Mouse (Mus musculus): ENCODE measurements around the gene Ank3.

Ank3 gene

DNA sequence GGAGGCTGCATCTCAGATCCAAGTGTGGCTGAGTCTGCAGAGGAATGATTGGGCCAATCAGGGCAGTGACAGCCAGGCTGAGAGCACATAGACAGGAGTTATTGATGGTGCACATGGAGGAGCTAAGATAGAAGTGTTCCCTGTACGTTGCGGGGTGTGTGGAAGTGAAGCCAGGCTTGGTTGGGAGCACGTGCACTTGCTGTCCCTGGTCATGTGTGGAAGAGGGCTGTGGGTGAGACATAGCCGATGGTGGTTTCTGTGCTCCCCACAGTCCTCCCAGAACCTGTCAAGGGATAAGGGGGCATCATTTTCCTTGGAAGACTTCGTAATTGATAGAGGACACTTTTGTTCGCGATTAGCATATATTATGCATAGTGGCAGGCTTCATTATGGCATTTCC is 434.2 kb downstream of the Ank3 start:
- DNase-seq (ENCODE audit: low spot score in 2 of 2), result no peak

DNA sequence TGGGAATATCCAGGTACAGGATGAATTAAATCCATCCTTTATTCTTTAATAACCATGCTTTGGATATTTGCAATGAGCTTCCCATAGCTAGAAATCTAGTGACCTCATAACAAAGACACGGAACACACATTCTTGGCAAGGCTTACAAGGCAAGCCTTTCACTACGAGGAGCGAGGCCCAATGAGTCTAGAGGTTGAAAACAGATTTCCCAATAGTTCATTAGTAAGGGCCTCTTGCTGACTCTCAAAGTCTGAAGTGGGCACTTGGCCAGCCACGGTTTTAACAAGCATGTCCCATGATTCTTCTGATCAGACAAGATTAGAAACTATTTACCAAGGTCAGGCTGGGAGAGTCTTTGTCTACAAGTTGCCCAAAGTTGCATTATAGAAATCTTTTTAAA is 436.1 kb downstream of the Ank3 start:
- no peak for DNase-seq (ENCODE audit: low spot score in 2 of 2)

DNA sequence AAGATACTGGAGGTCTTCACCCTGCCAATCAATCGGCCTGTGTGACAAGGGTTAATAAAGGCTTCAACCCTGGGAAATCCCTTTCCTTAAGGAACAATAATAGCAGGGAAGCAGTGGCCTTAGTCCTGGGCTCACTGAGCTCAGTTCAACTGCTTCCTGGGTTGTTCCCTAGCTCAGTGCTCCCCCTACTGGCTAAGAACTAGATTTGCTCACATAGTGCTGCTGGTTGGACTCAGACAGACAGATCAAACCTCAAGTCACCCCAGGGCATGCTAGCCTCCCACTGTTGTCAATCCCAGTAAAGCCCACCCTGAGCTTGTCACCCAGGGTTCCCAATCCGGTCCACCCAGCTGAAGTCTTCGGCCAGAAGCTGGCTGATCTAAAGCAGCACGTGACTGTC is 447.2 kb downstream of the Ank3 start:
- no peak for DNase-seq (ENCODE audit: low spot score in 2 of 2)

DNA sequence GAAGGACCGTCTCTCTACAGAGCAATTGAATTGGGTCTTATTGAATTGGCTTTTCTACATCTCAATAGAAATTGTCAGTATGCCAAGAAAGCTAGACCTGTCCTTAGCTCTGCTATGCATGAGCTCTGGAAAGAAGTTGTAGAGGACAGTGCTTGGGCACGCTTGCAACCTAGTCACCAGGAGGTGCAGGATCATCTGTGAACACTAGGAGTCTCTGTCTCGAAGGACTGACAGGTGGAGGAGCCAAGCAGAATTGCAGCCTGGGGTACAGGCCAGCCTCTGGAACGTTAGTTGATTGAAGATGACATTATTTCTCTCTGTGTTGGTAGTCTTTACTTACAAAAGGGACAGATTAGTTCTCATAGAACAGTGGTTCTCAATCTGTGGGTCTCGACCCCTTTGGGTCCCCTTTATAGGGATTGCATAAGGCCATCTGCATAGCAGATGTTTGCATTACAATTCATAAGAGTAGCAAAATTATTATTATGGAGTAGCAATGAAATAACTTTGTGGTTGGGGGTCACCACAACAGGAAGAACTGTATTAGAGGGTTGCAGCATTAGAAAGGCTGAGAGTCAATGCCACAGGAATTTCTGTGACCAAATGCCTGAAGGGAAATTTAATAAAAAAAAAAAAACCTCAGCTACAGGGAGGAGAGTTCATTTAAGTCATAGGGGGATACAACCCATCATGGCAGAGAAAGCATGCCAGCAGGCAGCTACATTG is 454.0 kb downstream of the Ank3 start:
- no peak for DNase-seq (ENCODE audit: low spot score in 2 of 2)

DNA sequence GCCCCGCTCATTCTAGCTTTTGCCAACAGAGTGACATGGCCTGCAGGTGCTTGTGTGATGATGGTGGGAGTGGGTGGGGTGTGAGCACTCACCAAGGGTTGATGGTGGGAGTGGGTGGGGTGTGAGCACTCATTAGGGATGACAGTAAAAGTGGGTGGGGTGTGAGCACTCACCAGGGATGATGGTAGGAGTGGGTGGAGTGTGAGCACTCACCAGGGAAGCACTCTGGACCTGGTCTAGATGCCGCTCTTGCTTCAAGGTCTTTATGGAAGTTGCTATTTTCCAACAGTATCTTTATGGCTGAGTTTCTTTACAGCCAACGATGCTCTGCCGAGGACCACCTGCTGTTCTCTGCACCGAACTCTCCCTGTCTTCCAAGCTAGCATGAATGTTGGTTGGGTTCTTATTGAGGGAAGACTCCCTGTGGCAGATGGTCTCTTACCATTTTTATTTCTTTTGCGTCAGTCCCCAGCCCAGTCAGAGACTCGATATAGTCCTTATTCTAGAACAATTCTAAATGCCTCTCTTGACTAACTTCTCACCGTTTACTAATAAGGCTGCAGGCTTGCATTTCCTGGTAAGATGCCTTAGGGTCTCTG is 456.1 kb downstream of the Ank3 start:
- no peak for DNase-seq (ENCODE audit: low spot score in 2 of 2)

DNA sequence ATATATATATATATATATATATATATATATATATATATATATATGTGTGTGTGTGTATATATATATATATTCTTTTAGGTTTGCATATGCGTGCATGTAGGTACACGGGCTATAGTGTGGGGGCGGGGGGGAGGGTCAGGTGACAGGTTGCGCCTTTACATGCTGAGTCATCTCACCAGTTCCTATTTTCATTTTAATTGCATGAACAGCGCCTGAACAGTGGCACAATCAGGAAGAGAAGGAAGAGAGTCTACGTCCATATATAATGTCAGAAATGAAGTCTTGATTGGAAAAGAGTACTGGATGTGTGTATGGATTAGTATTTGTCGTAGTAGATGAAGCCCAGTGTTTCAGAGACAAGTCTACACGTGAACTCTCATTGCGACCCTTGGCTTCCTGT is 459.4 kb downstream of the Ank3 start:
- DNase-seq (ENCODE audit: low spot score in 2 of 2), result no peak

DNA sequence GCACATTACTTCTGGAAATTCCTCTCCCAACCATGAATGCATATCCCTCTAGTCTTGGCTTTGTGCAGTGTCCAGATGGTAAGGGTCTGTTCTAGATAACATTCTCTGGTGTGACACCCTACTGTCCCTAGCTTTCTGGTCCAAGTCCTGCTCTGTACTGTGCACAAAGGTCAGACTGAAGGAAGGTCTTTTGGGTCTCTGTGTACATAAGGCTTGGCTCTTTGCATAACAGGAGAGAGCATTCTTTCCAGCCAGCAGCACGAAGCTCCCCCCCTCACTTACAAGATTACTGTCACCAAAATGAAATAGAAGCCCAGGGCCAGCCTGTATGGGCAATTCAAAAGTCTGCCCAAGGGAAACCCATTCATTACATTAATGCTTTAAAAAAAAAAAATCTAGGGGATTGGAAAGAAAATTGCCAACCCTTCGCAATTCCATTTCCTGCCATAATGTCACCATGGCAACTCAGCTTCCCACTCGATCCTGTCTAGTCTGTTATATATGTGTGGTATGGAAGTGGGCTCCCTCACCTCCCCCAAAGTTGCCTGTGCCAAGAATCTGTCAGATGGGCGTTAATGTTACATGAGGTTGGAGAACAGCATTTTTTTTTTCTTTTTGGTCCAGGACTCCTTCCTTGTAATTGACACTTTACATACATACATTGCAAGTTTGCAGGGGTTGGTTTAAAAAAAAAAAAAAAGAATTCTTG is 460.5 kb downstream of the Ank3 start:
- DNase-seq (ENCODE audit: low spot score in 2 of 2), result peak; percentile 42 to 50

DNA sequence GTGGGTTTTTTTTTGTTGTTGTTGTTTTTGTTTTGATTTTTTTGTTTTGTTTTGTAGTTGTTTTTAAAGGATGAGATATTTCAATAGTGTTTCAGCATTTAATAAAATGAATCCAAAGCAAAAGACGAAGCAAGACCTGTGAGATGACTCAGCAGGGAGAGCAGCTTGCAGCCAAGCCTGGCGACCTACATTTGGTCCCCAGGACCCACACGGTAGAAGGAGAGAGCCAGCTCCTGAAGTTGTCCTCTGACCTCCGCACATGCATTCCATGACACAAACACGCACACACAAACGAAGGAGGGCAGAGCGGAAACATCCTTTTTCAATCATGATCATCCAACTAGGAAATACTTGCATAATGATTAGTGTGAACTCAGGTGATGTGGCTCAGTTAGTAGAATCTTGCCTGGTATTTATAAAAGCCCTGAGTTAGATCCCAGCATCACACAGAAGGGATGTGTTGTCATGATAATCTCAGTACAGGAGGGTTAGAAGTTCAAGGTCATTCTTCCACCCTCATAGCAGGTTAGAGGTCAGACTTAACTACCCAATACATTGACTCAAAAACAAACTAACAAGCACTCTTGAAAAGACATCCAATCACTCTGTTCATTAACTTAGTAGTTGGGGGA is 461.4 kb downstream of the Ank3 start:
- DNase-seq (ENCODE audit: low spot score in 2 of 2), result no peak

DNA sequence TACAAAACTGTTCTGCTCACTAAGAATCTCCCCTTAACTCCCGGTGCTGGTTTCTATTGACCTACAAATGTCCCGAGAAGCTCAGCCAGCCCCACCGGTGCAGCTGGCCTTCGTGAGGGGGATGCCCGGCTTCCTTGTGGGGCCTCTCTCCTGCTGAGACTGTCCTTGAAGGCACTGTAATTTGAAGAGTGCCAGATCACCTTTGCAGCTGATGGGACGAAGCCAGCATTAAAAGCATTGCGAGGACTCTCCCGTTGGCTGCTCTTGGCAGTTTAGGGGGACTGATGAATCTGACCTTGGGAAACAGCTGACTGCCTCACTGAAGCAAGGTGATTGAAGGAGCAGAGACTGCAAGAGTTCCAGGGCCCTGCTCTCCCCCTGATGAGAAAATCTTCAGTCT is 464.3 kb downstream of the Ank3 start:
- DNase-seq (ENCODE audit: low spot score in 2 of 2), result no peak

DNA sequence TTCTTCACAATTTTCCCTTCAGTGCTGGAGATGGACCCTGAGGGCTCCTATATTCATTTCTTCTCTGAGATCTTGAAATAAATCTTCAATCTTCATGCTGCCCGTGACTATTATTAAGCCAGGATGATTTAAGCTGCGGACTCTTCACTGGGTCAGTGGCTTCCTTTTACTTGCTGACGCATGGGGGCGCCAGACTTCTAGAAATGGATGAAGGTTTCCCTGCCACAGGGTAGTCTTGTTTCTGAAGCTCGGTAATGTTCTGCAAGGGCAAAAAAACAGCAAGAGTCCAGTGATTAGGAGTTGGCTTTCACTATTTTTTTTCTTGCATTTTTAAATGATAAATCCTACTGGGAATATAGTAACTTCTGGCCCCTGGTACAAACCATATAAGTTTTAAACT is 471.8 kb downstream of the Ank3 start:
- peak in 1 of 2 experiments; percentile 58 for DNase-seq (ENCODE audit: low spot score in 2 of 2)

DNA sequence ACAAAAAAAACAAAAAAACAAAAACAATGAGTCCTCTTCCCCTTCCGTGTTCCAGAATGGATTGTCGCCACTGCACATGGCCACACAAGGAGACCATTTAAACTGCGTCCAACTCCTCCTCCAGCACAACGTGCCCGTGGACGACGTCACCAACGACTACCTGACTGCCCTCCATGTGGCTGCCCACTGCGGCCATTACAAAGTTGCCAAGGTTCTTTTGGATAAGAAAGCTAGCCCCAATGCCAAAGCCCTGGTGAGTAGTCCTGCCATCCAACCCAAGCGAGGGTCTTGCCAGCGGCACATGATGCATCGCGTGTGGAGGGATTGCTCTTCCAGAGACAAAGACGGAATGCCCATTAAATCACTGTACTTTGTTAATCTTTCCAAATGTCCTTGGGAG is 472.4 kb downstream of the Ank3 start:
- DNase-seq (ENCODE audit: low spot score in 2 of 2), result no peak

DNA sequence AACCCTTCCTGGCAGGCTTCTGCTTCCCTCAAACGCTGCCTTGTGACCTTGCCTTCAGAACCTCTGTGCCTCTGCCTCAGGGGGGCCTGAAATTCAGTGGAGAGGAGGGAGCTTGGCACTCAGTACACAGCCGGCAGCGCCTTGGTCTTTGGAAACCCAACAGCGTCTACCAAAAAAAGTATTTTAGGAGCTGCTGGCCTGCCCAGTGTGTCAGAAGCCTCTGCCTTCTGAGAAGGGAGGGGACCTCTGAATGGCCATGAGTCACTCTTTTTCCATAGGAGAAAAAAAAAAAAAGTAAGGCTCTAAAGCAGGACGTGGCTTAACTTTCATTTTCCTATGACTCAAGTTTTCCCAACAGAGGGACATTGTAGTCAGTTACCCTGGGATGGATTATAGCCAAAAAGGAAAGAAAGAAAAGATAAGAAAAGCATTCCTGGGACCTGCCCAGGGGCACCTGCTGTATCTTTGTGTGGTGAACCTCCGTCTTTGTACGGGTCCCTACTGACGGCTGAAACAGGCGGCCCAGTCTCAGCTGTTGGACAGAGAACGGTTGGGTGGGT is 473.7 kb downstream of the Ank3 start:
- no peak for DNase-seq (ENCODE audit: low spot score in 2 of 2)

DNA sequence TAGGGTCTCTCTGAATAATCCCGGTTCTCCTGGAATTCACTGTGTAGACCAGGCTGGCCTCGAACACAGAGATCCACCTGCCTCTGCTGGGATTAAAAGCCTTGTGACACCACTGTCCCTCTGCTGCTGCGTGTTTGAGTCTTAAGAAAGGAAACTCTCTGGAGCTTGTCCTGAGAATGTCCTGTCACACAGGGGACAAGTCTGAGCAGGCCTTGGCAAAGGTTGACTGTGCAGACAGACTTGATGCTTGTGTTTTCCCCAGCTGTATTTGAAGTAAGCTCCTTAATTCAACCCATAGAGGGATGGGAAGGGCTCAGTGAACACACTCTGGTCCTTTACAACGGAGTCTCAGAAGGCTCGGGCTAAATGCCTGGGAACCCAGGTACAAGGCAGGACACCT is 474.3 kb downstream of the Ank3 start:
- no peak for DNase-seq (ENCODE audit: low spot score in 2 of 2)

DNA sequence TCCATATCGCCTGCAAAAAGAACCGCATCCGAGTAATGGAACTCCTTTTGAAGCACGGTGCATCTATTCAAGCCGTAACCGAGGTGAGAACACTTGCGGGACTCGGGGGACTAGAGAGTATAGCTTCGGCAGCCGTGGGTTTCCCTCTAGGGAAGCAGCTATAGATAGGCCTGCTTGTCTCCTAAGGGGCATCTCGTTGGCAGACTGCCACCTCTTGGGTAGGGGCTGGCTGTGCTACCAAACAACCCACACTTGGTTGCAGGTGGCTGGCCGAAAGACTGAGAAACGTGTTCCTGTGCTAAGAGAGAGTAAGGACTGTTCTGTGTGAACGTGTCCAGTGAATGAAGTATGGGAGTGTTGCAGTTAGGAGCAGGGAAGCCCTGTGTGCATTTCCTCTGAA is 476.2 kb downstream of the Ank3 start:
- DNase-seq (ENCODE audit: low spot score in 2 of 2), result no peak

DNA sequence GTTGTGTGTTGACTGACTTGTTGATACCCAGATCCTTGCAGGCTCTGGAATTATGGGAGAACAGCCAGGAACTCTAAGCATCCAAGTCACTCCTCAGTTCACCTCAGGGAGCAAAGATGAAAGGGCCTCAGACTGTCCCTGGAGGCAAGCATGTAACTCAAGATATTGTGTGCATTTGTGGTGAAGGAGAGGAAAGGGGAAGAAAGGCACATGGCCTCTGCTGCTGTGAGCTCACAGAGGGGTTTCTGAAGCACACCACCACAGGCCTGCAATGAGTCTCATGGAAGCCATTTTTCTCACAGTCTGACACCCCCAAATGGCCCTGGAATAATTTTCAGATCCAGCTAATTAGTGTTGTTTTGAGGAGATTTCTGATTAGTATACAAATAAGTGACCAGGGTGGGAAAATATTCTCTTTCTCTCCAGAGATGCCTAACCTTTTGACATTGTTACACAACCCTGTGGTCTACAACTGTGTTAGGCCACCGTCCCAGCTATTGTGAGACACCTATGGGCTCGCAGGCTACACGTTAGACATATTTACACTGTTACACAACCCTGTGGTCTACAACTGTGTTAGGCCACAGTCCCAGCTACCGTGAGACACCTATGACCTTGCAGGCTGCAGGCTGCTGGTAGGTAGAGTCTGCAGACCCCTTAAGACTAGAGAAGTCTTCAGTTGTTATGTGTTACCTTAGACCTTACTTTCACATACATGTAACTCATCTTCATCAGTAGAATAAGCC is 485.5 kb downstream of the Ank3 start:
- DNase-seq (ENCODE audit: low spot score in 2 of 2), result no peak

DNA sequence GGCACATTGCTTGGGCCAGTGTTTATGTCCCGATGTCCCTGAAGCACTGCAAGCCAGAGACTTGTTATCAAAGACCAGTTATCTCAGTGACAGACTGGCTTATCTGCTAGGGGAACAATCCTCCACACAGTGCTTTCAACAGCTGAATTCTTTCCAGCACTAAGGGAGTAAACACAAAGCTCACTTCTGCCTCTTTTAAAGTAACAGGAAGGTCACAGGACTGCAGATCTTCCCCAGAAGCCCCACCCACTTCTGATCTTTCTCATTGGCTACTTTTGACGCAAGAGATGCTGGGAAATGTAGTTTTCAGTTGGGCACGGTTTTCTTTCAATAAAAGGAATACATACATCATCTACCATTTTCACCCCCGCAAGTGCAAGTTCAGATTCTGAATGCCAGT is 489.8 kb downstream of the Ank3 start:
- DNase-seq (ENCODE audit: low spot score in 2 of 2), result no peak

DNA sequence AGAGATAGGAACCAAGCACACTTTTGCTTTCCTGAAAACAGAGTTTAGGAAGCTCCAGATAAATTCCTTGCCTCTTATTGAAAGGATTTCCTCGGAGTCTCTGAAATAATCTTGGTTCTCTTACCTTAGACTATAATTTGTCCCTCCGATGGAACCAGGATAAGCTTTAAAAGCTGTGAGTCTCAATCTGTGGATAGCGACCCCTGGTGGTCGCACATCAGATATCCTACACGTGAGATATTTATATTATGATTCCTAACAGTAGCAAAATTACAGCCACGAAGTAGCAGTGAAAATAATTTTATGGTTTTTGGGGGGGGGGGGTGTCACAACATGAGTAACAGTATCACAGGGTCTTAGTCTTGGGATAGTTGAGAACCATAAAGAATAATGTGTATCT is 491.2 kb downstream of the Ank3 start:
- DNase-seq (ENCODE audit: low spot score in 2 of 2), result no peak

DNA sequence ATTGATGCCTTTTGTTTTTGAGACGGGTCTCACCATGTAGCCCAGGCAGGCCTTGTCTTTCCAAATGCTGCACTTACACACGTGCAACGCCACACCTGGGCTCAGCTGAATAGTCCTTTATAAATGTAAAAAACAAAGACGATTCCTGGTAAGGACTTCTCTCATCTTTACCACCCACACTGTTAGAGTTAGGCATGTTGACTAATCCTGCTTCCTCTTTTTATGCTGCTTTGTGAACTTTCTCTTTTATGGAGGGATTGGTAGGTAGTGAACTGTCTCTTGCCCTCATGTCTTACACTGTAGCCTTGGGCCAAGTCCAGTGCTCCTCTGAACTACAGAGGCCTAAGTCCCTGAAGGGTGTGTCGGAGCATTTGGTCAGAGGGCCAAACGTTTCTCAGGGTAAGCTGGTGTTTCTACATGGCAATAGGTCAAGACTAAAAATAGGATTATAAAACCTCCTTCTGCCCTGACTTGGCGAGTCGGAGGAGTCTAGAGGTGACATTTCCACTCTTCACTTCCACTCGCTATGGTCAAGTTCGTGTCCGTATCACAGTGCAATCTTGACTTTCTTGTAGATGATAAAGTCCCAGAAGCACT is 491.9 kb downstream of the Ank3 start:
- DNase-seq (ENCODE audit: low spot score in 2 of 2), result no peak

DNA sequence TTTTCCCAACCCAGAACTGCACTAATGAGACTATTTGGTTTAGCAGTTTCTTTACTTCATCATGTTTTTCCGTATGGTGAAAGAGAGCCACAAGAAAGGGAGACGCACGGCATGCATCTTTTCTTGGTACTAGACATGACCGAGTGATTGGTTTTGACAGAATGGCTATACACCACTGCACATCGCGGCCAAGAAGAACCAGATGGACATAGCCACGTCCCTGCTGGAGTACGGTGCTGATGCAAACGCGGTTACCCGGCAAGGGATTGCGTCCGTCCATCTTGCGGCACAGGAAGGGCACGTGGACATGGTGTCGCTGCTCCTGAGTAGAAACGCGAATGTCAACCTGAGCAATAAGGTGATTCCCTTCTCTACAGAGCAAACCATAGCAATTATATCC is 493.6 kb downstream of the Ank3 start:
- no peak for DNase-seq (ENCODE audit: low spot score in 2 of 2)

DNA sequence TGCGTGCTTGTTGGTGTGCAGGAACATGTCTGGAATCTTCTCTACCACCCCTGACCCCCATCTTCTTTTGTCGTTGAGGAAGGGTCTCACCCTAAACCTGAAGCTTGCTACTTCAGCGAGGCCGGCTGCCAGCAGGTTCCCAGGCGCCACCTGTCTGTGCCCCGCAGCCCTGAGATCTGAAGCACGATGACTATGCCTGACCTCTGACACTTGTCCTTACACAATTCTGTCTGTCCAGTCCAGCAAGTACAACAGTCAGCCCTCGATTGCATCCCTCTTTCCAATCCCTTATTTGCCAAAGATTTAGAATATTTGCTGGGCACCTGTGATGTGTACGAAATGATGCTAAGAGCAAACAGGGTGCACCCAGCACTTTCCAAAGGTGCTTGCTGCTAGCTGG is 497.0 kb downstream of the Ank3 start:
- DNase-seq (ENCODE audit: low spot score in 2 of 2), result no peak

DNA sequence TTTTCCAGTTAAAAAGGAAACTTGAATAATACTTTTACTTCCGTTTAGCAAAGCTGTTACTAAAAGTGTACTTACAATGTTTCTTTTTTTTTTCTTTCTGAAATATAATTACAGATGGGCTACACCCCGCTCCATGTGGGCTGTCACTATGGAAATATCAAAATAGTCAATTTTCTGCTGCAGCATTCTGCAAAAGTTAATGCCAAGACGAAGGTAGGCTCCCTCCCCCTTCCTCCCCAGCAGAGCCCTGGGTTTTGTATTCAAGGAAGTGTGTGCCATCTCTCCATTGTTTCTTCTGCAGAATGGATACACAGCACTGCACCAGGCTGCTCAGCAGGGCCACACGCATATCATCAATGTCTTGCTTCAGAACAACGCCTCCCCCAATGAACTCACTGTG is 499.4 kb downstream of the Ank3 start:
- DNase-seq (ENCODE audit: low spot score in 2 of 2), result no peak
